10 mouse cellular contexts compared by ENCODE assay signal in genomic region chr9:45664326-45664725, GRCm38 (mm10).
DNase-seq lines count a peak whose midpoint lies in the region; ATAC-seq lines count a peak whose summit lies in the region.
"Had no signal": no experiment of that assay in that cellular context is flagged by ENCODE, and none has a peak within 500 bp of the region (broad histone marks: within the 10 kb centered on the region; RNA-seq: fewer than 3 reads in every experiment).

No protein-coding gene starts in this region.

- H3K4me2 ChIP-seq in hindbrain, embryonic 12.5 days (replicated peaks), result peak overlapping the region; percentile 13; the same call in 1 of the 2 replicates
- H3K4me2 ChIP-seq in midbrain, embryonic 13.5 days (replicated peaks), result peak overlapping the region; percentile 19

- no peaks in the 10 kb centered on the region for H3K9me3 ChIP-seq in embryonic facial prominence, embryonic 10.5 days
- no peaks in the 10 kb centered on the region for H3K9me3 ChIP-seq in hindbrain, embryonic 12.5 days (replicated peaks)
- no peaks in the 10 kb centered on the region for H3K9me3 ChIP-seq in midbrain, embryonic 13.5 days

- no peaks in the 10 kb centered on the region for H3K27me3 ChIP-seq in embryonic facial prominence, embryonic 10.5 days (replicated peaks; ENCODE audit: low read depth, poor library complexity, severe bottlenecking)
- H3K27me3 ChIP-seq in hindbrain, embryonic 12.5 days, result 0 out of 2 replicates have a peak, but pooled peaks cover 3% of the 10 kb centered on the region
- no peaks in the 10 kb centered on the region for H3K27me3 ChIP-seq in midbrain, embryonic 13.5 days

- H3K4me1 ChIP-seq in embryonic facial prominence, embryonic 10.5 days, result peaks cover 31% of the 10 kb centered on the region
- peaks cover 48% of the 10 kb centered on the region for H3K4me1 ChIP-seq in hindbrain, embryonic 12.5 days
- H3K4me1 ChIP-seq in midbrain, embryonic 13.5 days (replicated peaks), result peaks cover 55% of the 10 kb centered on the region

- H3K4me3 ChIP-seq in embryonic facial prominence, embryonic 10.5 days, result 0 out of 2 replicates have a peak overlapping the region, but pooled peaks have one; percentile 13
- no peak overlapping the region for H3K4me3 ChIP-seq in hindbrain, embryonic 12.5 days
- no peak overlapping the region for H3K4me3 ChIP-seq in midbrain, embryonic 13.5 days (replicated peaks)

- H3K9ac ChIP-seq in hindbrain, embryonic 12.5 days, result peak overlapping the region; percentile 15; the same call in 1 of the 2 replicates
- peak overlapping the region; percentile 40; the same call in 1 of the 2 replicates for H3K9ac ChIP-seq in midbrain, embryonic 13.5 days (replicated peaks)

- H3K36me3 ChIP-seq in embryonic facial prominence, embryonic 10.5 days (replicated peaks), result no peaks in the 10 kb centered on the region
- no peaks in the 10 kb centered on the region for H3K36me3 ChIP-seq in hindbrain, embryonic 12.5 days
- no peaks in the 10 kb centered on the region for H3K36me3 ChIP-seq in midbrain, embryonic 13.5 days

- WGBS in embryonic facial prominence, embryonic 10.5 days, result 85% methylated on average over 6 of the region's 6 CpGs
- WGBS in hindbrain, embryonic 12.5 days, result 61% methylated on average over 6 of the region's 6 CpGs
- WGBS in midbrain, embryonic 13.5 days, result 53% methylated on average over 6 of the region's 6 CpGs

- 0 out of 2 replicates have a peak, but pooled peaks have one; percentile 12 for ATAC-seq in hindbrain, embryonic 12.5 days (ENCODE audit: low FRiP score)
- no peak for ATAC-seq in midbrain, embryonic 13.5 days

- peak; percentile 68 for DNase-seq in Muller cell, postnatal 12 days (ENCODE audit: inconsistent ontology term)
- no peak for DNase-seq in embryonic facial prominence, embryonic 10.5 days (ENCODE audit: low spot score)
- DNase-seq in thymus, postnatal 14 days, result no peak
- no peak for DNase-seq in adrenal gland, adult 2 months
- DNase-seq in testis, postnatal 10 days (ENCODE audit: low spot score), result no peak
- DNase-seq: gastrocnemius, postnatal 25 days; liver; right cerebral cortex, postnatal 4 days had no signal

- H3K27ac ChIP-seq in embryonic facial prominence, embryonic 10.5 days (replicated peaks), result peak overlapping the region; percentile 54
- peak overlapping the region; percentile 95 for H3K27ac ChIP-seq in hindbrain, embryonic 12.5 days
- peak overlapping the region; percentile 97 for H3K27ac ChIP-seq in midbrain, embryonic 13.5 days
